Mouse (Mus musculus) 3134 (cell line): ENCODE results near the gene Gm49027.

Experiments
- DNase-seq: peaks from one replicate; pipeline ENCODE4 v3.0.0-alpha.2; 2011; ENCODE audit warnings: low spot score; ENCODE audit not compliant: insufficient read length; ENCODE audit errors: extremely low read depth

Gm49027 gene

DNA sequence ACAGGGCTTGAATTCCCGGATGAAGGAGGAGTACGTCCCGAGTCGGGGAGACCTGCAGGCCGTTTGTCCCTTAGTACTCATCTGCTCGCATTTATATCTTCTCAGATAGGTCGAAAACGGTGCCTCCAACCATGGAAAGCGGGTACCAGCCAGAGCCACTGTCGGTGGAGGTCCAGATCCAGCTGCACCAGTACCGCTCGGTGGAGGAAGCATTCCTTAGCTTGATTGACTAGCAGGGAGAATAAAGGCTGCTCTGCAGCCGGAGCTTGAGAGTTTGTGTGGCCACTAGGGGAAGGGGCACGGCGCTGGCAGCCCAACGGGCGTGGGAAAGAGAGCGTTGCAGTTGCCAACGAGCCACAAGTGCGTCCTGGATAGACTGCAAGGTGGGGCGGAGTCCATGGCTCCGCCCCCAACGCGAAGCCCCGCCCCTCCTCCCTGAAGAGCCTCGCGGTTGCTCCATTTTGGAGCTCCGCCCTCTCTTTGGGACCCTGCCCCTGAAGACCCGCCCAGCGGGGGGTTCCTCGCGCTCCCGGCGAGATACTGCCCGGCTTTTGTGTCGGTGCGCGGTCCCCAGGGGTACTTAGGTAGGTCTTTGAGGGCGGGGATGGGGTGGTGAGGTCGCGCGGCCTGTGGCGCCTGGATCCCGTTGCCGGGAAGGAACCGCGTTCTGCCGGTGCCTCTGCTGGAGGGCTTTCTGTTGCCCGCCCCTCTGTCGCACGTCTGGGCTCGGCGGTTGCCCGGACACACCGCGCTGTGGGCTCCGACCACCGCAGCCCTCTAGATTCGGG lies 17.2 kb downstream of the Gm49027 start:
- DNase-seq, result no peak

DNA sequence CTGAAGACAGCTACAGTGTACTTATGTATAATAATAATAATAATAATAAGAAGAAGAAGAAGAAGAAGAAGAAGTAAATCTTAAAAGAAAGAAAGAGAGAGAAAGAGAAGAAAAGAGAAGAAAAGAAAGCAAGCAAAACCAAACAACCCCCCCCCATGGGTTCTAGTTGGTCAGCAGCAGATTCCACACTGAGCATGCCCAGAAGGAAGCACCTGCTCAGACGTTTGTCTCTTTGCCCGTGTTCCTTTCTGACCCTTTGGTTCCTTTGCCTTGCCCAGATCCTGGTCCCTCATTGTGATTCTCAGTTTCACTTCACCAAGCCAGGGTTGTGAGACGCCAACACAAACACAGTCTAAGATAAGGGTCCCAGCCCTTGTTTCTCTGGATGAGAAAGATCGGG lies 23.3 kb downstream of the Gm49027 start:
- no peak for DNase-seq

- no peak for DNase-seq
Measured at GRCm38 (mm10) chr5:123499717-123500116, 25.6 kb downstream of the Gm49027 start.

DNA sequence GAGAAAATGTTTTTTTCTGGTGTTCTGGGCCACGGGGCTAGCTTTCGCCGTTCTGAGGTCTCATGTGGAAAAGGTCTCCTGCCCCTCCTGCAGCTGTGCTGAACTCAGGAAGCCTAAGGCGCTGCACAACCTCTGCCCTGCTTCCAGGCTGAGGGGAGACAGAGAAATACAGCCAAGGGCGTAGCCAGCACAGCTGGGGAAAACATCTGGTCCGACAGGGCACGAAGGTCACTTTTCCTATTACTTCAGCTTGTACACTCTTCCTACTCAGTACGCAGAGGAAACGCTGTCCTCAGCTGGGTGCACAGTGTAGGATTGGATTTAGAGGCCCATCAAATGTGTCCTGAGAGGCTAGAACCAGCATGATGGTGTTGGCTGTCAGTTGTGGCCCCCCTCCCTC lies 35.4 kb downstream of the Gm49027 start:
- no peak for DNase-seq

DNA sequence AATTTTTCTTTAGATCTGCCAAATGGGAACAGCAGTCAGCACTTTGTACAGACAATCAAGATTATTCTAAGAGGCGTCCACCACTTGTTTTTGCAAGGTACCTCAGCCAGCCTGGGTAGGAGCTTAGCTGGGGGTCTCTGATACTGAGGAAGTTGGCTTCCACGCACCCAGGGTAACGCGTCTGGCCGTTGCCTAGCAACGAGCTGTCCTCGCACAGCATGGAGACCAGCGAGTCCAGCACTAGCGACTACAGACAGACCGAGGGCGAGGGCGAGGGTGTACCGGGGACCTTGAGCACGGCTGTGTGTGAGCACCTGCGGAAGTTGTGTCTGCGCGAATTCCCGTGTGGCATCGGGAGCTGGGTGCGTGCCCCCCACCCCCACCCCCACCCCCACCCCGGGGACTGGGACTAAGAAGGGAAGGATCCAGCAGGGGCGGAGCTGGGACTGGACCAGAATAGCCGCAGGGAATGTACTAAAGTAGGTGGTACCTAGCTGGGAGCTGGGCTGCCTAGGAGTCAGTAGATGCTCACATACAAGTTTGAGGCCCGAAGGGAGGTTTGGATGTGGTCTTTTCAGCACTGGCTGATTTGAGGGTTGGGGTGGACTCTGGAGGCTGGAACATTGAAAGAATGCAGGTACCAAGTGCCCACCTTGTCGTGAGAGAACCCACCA lies 36.0 kb downstream of the Gm49027 start, which contains the start of the genes Lrrc43 and Il31:
TSS of gene Lrrc43 (plus strand) at position 194 of the 674 bp plus-strand sequence.
TSS of gene Il31 (minus strand) at position 378 of the 674 bp plus-strand sequence.
- no peak for DNase-seq

GRCm38 (mm10) chr5:123487659-123488395 lies 37.5 kb downstream of the Gm49027 start:
- DNase-seq, result no peak

DNA sequence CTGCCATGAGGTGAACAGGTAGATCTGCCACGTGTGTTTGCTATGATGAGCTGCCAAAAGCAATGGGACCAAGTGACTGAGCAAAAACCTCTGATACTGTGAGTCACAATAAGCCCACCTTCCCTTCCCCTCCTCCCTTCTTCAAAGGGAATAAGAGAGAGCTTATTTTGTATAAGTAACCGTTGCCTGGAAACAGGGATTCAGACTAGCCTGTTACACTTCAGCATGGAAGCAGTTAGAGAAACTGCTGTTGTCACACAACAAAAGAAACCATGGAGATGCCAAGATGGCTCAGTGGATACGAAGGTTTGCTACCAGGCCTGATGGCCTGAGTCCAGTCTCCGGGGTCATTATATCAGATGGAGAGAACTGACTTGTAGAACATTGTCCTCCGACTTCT lies 51.5 kb downstream of the Gm49027 start:
- DNase-seq, result no peak

DNA sequence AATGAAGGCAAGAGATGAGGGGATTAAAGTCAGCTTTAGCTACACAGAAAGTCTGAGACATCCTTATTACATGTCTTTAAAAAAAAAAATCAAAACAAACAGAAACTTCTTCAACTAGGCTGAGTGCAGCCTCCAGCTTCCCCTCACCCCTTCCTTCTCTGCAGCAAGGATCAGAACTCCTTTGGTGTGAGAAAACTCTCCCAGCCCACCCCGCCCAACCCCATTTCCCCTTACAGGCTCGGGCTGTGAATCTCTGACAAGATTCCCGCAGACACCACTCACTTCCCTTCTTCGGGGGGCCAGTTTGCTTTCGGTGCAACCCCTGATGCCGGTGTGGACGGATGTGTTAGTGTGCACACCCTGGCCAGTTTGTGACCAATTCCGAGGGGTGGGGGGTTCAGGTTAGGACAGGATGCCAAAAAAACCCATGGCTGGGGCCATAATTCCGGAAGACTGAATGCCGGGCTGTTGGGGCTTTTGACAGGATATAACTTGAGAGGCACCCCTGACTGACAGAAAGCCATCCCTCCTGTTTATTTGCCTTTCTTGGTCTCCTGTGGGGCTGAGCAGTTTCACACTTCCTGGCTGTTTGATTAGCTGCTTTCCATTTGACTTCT lies 54.4 kb downstream of the Gm49027 start:
- no peak for DNase-seq

GRCm38 (mm10) chr5:123464638-123465037 lies 60.6 kb downstream of the Gm49027 start:
- DNase-seq, result no peak
